Mouse (Mus musculus) CH12.LX (cell line): ENCODE results near the gene Rab37. TPM values are rescaled to one million over a fixed set of nuclear protein-coding genes. Genes with fewer than 3 reads are reported as not detected.
A peak's percentile ranks its signal among the peaks of the same experiment; 100 is the strongest.

Experiments
- DNase-seq: peaks from one replicate; pipeline ENCODE4 v3.0.0-alpha.2; 2013; ENCODE audit errors: extremely low read depth
- H3K27ac ChIP-seq: 2 replicates; pipeline ENCODE4 v1.5.1; 2012; ENCODE audit warnings: low read depth, mild to moderate bottlenecking, control low read depth, moderate library complexity; ENCODE audit not compliant: insufficient read depth
- H3K27me3 ChIP-seq: replicated peaks from 2 replicates; pipeline ENCODE3; 2012; ENCODE audit warnings: inconsistent platforms
- H3K36me3 ChIP-seq, 2 experiments: replicated peaks in 1 of 2; 2 replicates each; pipeline versions ENCODE3 to v1.6.1; 2012; ENCODE audit warnings: inconsistent platforms in 1 of 2, low read length in 1 of 2, mild to moderate bottlenecking in 1 of 2, mixed read lengths in 1 of 2, moderate library complexity in 1 of 2; ENCODE audit not compliant: control insufficient read depth in 1 of 2, insufficient read depth in 1 of 2
- H3K4me1 ChIP-seq, 2 experiments: 2 replicates each; pipeline ENCODE4 v1.6.1; 2012; ENCODE audit warnings: inconsistent platforms in 1 of 2, moderate library complexity in 1 of 2; ENCODE audit not compliant: insufficient read depth in 2 of 2, control insufficient read depth in 1 of 2
- H3K4me2 ChIP-seq: 2 replicates; pipeline ENCODE4 v1.6.1; 2012; ENCODE audit warnings: low read depth, mild to moderate bottlenecking, control low read depth; ENCODE audit not compliant: poor library complexity, insufficient read depth, severe bottlenecking
- H3K4me3 ChIP-seq, 3 experiments: fragments of 150-350 bp in 1 of 3; sonication (generic) in 1 of 3; replicated peaks in 1 of 3; 2 replicates each; pipeline versions ENCODE3 to v1.5.1; 2011 to 2012; ENCODE audit warnings: low read depth in 2 of 3, low read length in 2 of 3, mild to moderate bottlenecking in 2 of 3, moderate library complexity in 2 of 3, control low read depth in 1 of 3, improper control_type of control experiment in 1 of 3, inconsistent platforms in 1 of 3, mixed read lengths in 1 of 3; ENCODE audit not compliant: poor library complexity in 1 of 3
- H3K79me2 ChIP-seq: replicated peaks from 2 replicates; pipeline ENCODE4 v1.6.1; 2012; ENCODE audit warnings: mild to moderate bottlenecking, moderate library complexity; ENCODE audit not compliant: control insufficient read depth, poor library complexity, insufficient read depth, severe bottlenecking; ENCODE audit errors: extremely low read depth
- H3K9ac ChIP-seq: 2 replicates; pipeline ENCODE4 v1.6.1; 2012; ENCODE audit warnings: low read depth, mild to moderate bottlenecking, control low read depth, moderate library complexity; ENCODE audit not compliant: insufficient read depth
- H3K9me3 ChIP-seq: replicated peaks from 2 replicates; pipeline ENCODE3; 2012; ENCODE audit warnings: low read length, inconsistent platforms, mixed read lengths
- BHLHE40 ChIP-seq: IDR thresholded peaks from 2 replicates; pipeline ENCODE4 v1.6.1; 2011; ENCODE audit warnings: mild to moderate bottlenecking, low read depth, low read length, improper control_type of control experiment
- CHD1 ChIP-seq: IDR thresholded peaks from 2 replicates; pipeline ENCODE4 v1.6.1; 2012; ENCODE audit warnings: low read depth, low read length, improper control_type of control experiment, inconsistent platforms
- CHD2 ChIP-seq: IDR thresholded peaks from 2 replicates; pipeline ENCODE4 v1.6.1; 2011; ENCODE audit warnings: low read length, improper control_type of control experiment
- CTCF ChIP-seq, 2 experiments: IDR thresholded peaks in 1 of 2; conservative IDR thresholded peaks in 1 of 2; 2 replicates each; pipeline ENCODE4 v1.5.1; 2011 to 2012; ENCODE audit warnings: low read depth in 2 of 2, low read length in 2 of 2, improper control_type of control experiment in 1 of 2, inconsistent platforms in 1 of 2, mild to moderate bottlenecking in 1 of 2, moderate library complexity in 1 of 2
- E2F4 ChIP-seq: IDR thresholded peaks from 2 replicates; pipeline ENCODE4 v1.6.1; 2011; ENCODE audit warnings: low read depth, low read length, improper control_type of control experiment; ENCODE audit not compliant: insufficient replicate concordance
- ELF1 ChIP-seq: IDR thresholded peaks from 2 replicates; pipeline ENCODE4 v1.6.1; 2014; ENCODE audit warnings: low read depth, mild to moderate bottlenecking, inconsistent platforms, low read length, improper control_type of control experiment
- GABPA ChIP-seq: IDR thresholded peaks from 2 replicates; pipeline ENCODE4 v1.6.1; 2012; ENCODE audit warnings: low read depth, low read length, improper control_type of control experiment, inconsistent platforms; ENCODE audit not compliant: insufficient replicate concordance
- HCFC1 ChIP-seq: IDR thresholded peaks from 2 replicates; pipeline ENCODE4 v1.6.1; 2012; ENCODE audit warnings: low read depth, mild to moderate bottlenecking, inconsistent platforms, low read length, improper control_type of control experiment
- IRF4 ChIP-seq: IDR thresholded peaks from 2 replicates; pipeline ENCODE4 v1.6.1; 2014; ENCODE audit warnings: low read depth, mild to moderate bottlenecking, inconsistent platforms, low read length, improper control_type of control experiment
- JUN ChIP-seq: IDR thresholded peaks from 2 replicates; pipeline ENCODE4 v1.6.1; 2011; ENCODE audit warnings: low read depth, mild to moderate bottlenecking, low read length, improper control_type of control experiment, moderate library complexity; ENCODE audit not compliant: insufficient read depth
- JUND ChIP-seq: conservative IDR thresholded peaks from 2 replicates; pipeline ENCODE4 v1.6.1; 2011; ENCODE audit warnings: low read depth, low read length, improper control_type of control experiment
- MAFK ChIP-seq: IDR thresholded peaks from 2 replicates; pipeline ENCODE4 v1.6.1; 2011; ENCODE audit warnings: low read length, improper control_type of control experiment; ENCODE audit not compliant: insufficient replicate concordance
- MAX ChIP-seq: IDR thresholded peaks from 2 replicates; pipeline ENCODE4 v1.6.1; 2011; ENCODE audit warnings: low read length, improper control_type of control experiment
- MAZ ChIP-seq: IDR thresholded peaks from 2 replicates; pipeline ENCODE4 v1.6.1; 2012; ENCODE audit warnings: low read depth, mild to moderate bottlenecking, inconsistent platforms, low read length, improper control_type of control experiment, moderate library complexity
- MEF2A ChIP-seq: IDR thresholded peaks from 2 replicates; pipeline ENCODE4 v1.6.1; 2014; ENCODE audit warnings: low read depth, mild to moderate bottlenecking, inconsistent platforms, low read length, improper control_type of control experiment, borderline replicate concordance
- MXI1 ChIP-seq: IDR thresholded peaks from 2 replicates; pipeline ENCODE4 v1.6.1; 2011; ENCODE audit warnings: mild to moderate bottlenecking, low read depth, low read length, improper control_type of control experiment
- MYC ChIP-seq: IDR thresholded peaks from 2 replicates; pipeline ENCODE4 v1.6.1; 2011; ENCODE audit warnings: low read depth, mild to moderate bottlenecking, improper control_type of control experiment, low read length
- NELFE ChIP-seq: IDR thresholded peaks from 2 replicates; pipeline ENCODE4 v1.6.1; 2011; ENCODE audit warnings: low read depth, low read length, improper control_type of control experiment
- NRF1 ChIP-seq: IDR thresholded peaks from 2 replicates; pipeline ENCODE4 v1.6.1; 2014; ENCODE audit warnings: low read depth, mild to moderate bottlenecking, inconsistent platforms, low read length, improper control_type of control experiment, moderate library complexity
- POLR2A ChIP-seq: IDR thresholded peaks from 2 replicates; pipeline ENCODE4 v1.6.1; 2011; ENCODE audit warnings: low read depth, mild to moderate bottlenecking, improper control_type of control experiment, low read length
- POLR2AphosphoS2 ChIP-seq: IDR thresholded peaks from 2 replicates; pipeline ENCODE4 v1.6.1; 2011; ENCODE audit warnings: low read depth, low read length, improper control_type of control experiment
- RCOR1 ChIP-seq: conservative IDR thresholded peaks from 2 replicates; pipeline ENCODE4 v1.6.1; 2012; ENCODE audit warnings: low read depth, mild to moderate bottlenecking, inconsistent platforms, low read length, improper control_type of control experiment
- SIN3A ChIP-seq: IDR thresholded peaks from 2 replicates; pipeline ENCODE4 v1.6.1; 2012; ENCODE audit warnings: low read length, improper control_type of control experiment, inconsistent platforms
- TBP ChIP-seq: conservative IDR thresholded peaks from 2 replicates; pipeline ENCODE4 v1.6.1; 2011; ENCODE audit warnings: low read depth, low read length, improper control_type of control experiment
- TCF12 ChIP-seq: IDR thresholded peaks from 2 replicates; pipeline ENCODE4 v1.6.1; 2014; ENCODE audit warnings: low read depth, mild to moderate bottlenecking, inconsistent platforms, low read length, improper control_type of control experiment
- USF1 ChIP-seq: IDR thresholded peaks from 2 replicates; pipeline ENCODE4 v1.6.1; 2014; ENCODE audit warnings: low read depth, mild to moderate bottlenecking, inconsistent platforms, low read length, improper control_type of control experiment
- ZMIZ1 ChIP-seq: IDR thresholded peaks from 2 replicates; pipeline ENCODE4 v1.6.1; 2012; ENCODE audit warnings: low read depth, mild to moderate bottlenecking, inconsistent platforms, low read length, improper control_type of control experiment
- ZNF384 ChIP-seq: IDR thresholded peaks from 2 replicates; pipeline ENCODE4 v1.6.1; 2012; ENCODE audit warnings: low read depth, low read length, improper control_type of control experiment, inconsistent platforms
- dilution Hi-C: fragments of 300-500 bp; cut with MboI; formaldehyde crosslinking; loops from 2 replicates; pipeline ENCODE4 v1.14.3; 2020; ENCODE audit warnings: low sequenced_read_pairs; ENCODE audit not compliant: extremely low pct_unique_long_range_greater_than_20kb, extremely low pct_ligation_motif_present
- in situ Hi-C: fragments of 300-500 bp; cut with MboI; formaldehyde crosslinking; loops from 3 replicates; pipeline ENCODE4 v1.14.3; 2019; ENCODE audit warnings: low sequenced_read_pairs, low pct_ligation_motif_present, low pct_unique_long_range_greater_than_20kb, mixed read lengths
- polyA plus RNA-seq: library from polyadenylated mRNA; unstranded; fragments of >175 nt; gene quantifications from 2 replicates; pipeline ENCODE4 v1.2.1, GENCODE M21; 2012; ENCODE audit warnings: low read depth; ENCODE audit not compliant: insufficient read length
- total RNA-seq, 2 experiments: library from RNA; depleted of rRNA; stranded (reverse); fragments of 300-350 nt in 1 of 2; fragments of >200 nt in 1 of 2; gene quantifications; 2 replicates each; pipeline ENCODE4 v1.2.3; 2012 to 2014

Gene Rab37
- total and polyA plus RNA-seq, 3 experiments = 2.0 to 3.6 (median 2.3) TPM

- H3K9me3 ChIP-seq = peaks cover 8% of the 10 kb centered on the region
- peak within 1 kb of the TSS; percentile 36 for H3K27ac ChIP-seq
- H3K36me3 ChIP-seq = peaks cover 0 to 26% of the 10 kb centered on the region in 2 experiments
- DNase-seq = peak; percentile 100
- peak within 1 kb of the TSS; percentile 69 to 98 (median 86) for H3K4me3 ChIP-seq
- in situ Hi-C loops (loop anchor here (5.0 kb wide), 3 partner anchors 34 to 109 kb away; no protein-coding TSS in a partner anchor), dilution Hi-C loops (no loop called here)
- H3K9ac ChIP-seq = peak within 1 kb of the TSS; percentile 46
- H3K79me2 ChIP-seq = peaks cover 40% of the 10 kb centered on the region
- H3K4me2 ChIP-seq = peak within 1 kb of the TSS; percentile 77
- peaks cover 20 to 59% of the 10 kb centered on the region in 2 experiments for H3K4me1 ChIP-seq
- TF ChIP-seq TBP (peak; percentile 80), MAFK (no peak), RCOR1 (no peak), IRF4 (no peak; the same call in 1 of the 2 replicates), USF1 (no peak), ZNF384 (no peak), MYC (no peak), MEF2A (no peak; the same call in 1 of the 2 replicates), E2F4 (peak; percentile 38; the same call in 1 of the 2 replicates), NELFE (peak; percentile 98), NRF1 (peak; percentile 55), POLR2A (peak; percentile 100), JUND (no peak), BHLHE40 (peak; percentile 13; the same call in 1 of the 2 replicates), MXI1 (peak; percentile 18; the same call in 1 of the 2 replicates), ELF1 (peak; percentile 90), MAX (no peak; the same call in 1 of the 2 replicates), SIN3A (peak; percentile 48; the same call in 1 of the 2 replicates), MAZ (peak; percentile 87), HCFC1 (peak; percentile 56; the same call in 1 of the 2 replicates), TCF12 (peak; percentile 65), POLR2AphosphoS2 (peak; percentile 89), CHD2 (peak; percentile 30; the same call in 1 of the 2 replicates), CHD1 (no peak), ZMIZ1 (peak; percentile 97), GABPA (no peak), JUN (no peak), CTCF (conservative IDR thresholded peaks at IDR 0.05 in 1 of 2, IDR thresholded peaks at IDR 0.05 in 1 of 2; ENCODE audit: low read depth in 2 of 2, low read length in 2 of 2) (no peak)
- no peaks in the 10 kb centered on the region for H3K27me3 ChIP-seq
Measured at GRCm38 (mm10) chr11:115162832-115163480, 71.7 kb downstream of the Rab37 start, which contains the start of gene Slc9a3r1. TSS of gene Slc9a3r1 (plus strand) at chr11:115163341.
